Mouse (Mus musculus) myocyte (in vitro differentiated cells): Measurements from ENCODE around the gene Ddah2.

Experiments used
- E2F4 ChIP-seq: IDR thresholded peaks from one replicate; pipeline ENCODE4 v1.6.1; 2011; ENCODE audit warnings: mild to moderate bottlenecking, control low read depth, moderate library complexity; ENCODE audit not compliant: insufficient read depth
- MAX ChIP-seq: IDR thresholded peaks from one replicate; pipeline ENCODE4 v1.6.1; 2011; ENCODE audit warnings: low read depth, mild to moderate bottlenecking, control low read depth
- MYOD1 ChIP-seq, 3 experiments: IDR thresholded peaks; one replicate each; pipeline ENCODE4 v1.6.1; 2011; ENCODE audit warnings: control low read depth in 2 of 3, low read depth in 2 of 3, mild to moderate bottlenecking in 2 of 3, moderate library complexity in 1 of 3; ENCODE audit not compliant: insufficient read length in 2 of 3, control insufficient read depth in 1 of 3
- POLR2A ChIP-seq: IDR thresholded peaks from one replicate; pipeline ENCODE4 v1.6.1; 2011; ENCODE audit warnings: low read depth, mild to moderate bottlenecking, control low read depth, moderate library complexity; ENCODE audit not compliant: insufficient read length
- POLR2AphosphoS2 ChIP-seq: IDR thresholded peaks from one replicate; pipeline ENCODE4 v1.6.1; 2011; ENCODE audit warnings: low read depth, control low read depth; ENCODE audit not compliant: insufficient read length
- TCF12 ChIP-seq: IDR thresholded peaks from one replicate; pipeline ENCODE4 v1.6.1; 2011; ENCODE audit warnings: mild to moderate bottlenecking, control low read depth; ENCODE audit not compliant: poor library complexity, insufficient read depth, severe bottlenecking

DNA sequence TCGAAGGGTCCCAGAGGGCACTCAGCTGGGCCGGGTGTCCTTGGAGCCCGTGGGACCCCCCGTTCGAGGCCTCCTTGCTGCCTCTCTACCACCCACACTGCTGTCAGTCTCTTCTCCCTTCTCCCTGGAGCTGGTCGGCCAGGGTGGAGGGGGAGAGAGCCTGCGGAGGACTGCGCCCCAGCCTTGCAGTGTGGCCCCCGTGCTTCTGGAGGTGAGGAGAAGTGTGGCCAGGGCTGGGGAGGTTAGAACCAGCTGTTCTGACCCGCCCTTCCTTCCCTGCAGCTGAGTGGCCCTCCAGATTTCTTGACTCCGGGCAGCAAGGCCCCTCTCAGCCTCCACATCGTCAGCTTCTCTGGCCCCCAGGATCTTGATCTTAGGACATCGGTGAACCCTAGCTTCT is 34.6 kb upstream of the Ddah2 start:
- TF ChIP-seq POLR2A (no peak), POLR2AphosphoS2 (no peak), E2F4 (no peak), MYOD1 (IDR thresholded peaks at IDR 0.05; ENCODE audit: control insufficient read depth in 1 of 3, insufficient read length in 2 of 3, low read depth in 2 of 3) (no peak), MAX (no peak), TCF12 (no peak)
